In the genomic region with DNA sequence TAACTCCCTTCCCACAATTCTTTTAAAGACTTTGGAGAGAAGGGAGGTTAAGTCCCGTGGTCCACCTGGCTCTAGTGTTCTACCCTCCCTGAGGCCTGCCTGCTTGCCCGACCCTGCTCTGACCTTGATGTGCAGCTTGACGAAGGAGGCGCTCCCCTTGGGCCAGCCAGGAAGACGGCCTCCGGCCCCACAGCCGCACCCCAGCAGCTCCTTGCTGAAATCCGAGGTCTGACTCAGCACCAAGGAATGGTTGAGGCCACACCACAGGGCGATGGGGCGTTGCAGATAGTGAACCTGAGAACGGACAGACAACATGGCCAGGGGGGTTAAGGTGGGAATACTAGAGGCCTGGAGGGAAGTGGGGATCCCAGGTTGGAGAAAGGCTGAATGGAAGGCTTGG, we compare ENCODE assay signal across 8 mouse cellular contexts. TPM values are rescaled to one million over a fixed set of nuclear protein-coding genes. Genes with fewer than 3 reads are reported as not detected.
A peak's percentile ranks its signal among the peaks of the same experiment; 100 is the strongest.
DNase-seq lines count a peak whose midpoint lies in the region; ATAC-seq lines count a peak whose summit lies in the region.

Pcolce (minus strand) TSS at position 235 of the 400 bp plus-strand sequence.

- peak within 1 kb of the TSS; percentile 8; the same call in 1 of the 2 replicates for H3K9ac ChIP-seq in heart, embryonic 11.5 days (ENCODE audit: low read depth, low read length)
- H3K9ac ChIP-seq in midbrain, embryonic 16.5 days (ENCODE audit: low read depth, low read length), result no peak within 1 kb of the TSS

- WGBS in heart, embryonic 11.5 days (ENCODE audit: insufficient replicate concordance), result 30% methylated on average over 11 of the region's 11 CpGs
- 68% methylated on average over 11 of the region's 11 CpGs for WGBS in midbrain, embryonic 16.5 days

- H3K4me1 ChIP-seq in brown adipose tissue, adult 24 weeks (ENCODE audit: control insufficient read depth, insufficient read depth, insufficient read length, low read length), result peaks cover 20% of the 10 kb centered on the region
- peaks cover 34% of the 10 kb centered on the region for H3K4me1 ChIP-seq in heart, embryonic 11.5 days (ENCODE audit: control insufficient read depth, insufficient read depth, low read length)
- no peaks in the 10 kb centered on the region; the same call in 1 of the 2 replicates for H3K4me1 ChIP-seq in midbrain, embryonic 16.5 days (ENCODE audit: control insufficient read depth, insufficient read depth, low read length)

- no peak for DNase-seq in layer of hippocampus, postnatal 10 days (ENCODE audit: low spot score in 2 of 2)
- no peak for DNase-seq in layer of hippocampus, adult 11-12 months (ENCODE audit: low spot score)
- DNase-seq in left cerebral cortex, postnatal 4 days, result no peak
- DNase-seq in retina, postnatal 1 day, result no peak

- no peaks in the 10 kb centered on the region for H3K9me3 ChIP-seq in heart, embryonic 11.5 days (replicated peaks; ENCODE audit: control insufficient read depth, low read length)
- no peaks in the 10 kb centered on the region for H3K9me3 ChIP-seq in midbrain, embryonic 16.5 days (replicated peaks; ENCODE audit: control insufficient read depth, low read length, poor library complexity, severe bottlenecking)

- H3K4me2 ChIP-seq in heart, embryonic 11.5 days, result no peak within 1 kb of the TSS
- no peak within 1 kb of the TSS for H3K4me2 ChIP-seq in midbrain, embryonic 16.5 days (ENCODE audit: low read length)

- no peak within 1 kb of the TSS for H3K4me3 ChIP-seq in brown adipose tissue, adult 24 weeks (ENCODE audit: insufficient read depth, low read depth, low read length)
- no peak within 1 kb of the TSS for H3K4me3 ChIP-seq in heart, embryonic 11.5 days (ENCODE audit: low read depth, low read length)
- H3K4me3 ChIP-seq in midbrain, embryonic 16.5 days (ENCODE audit: low read depth, low read length), result no peak within 1 kb of the TSS

- H3K36me3 ChIP-seq in heart, embryonic 11.5 days (ENCODE audit: control insufficient read depth, insufficient read depth, low read length), result no peaks in the 10 kb centered on the region
- H3K36me3 ChIP-seq in midbrain, embryonic 16.5 days (ENCODE audit: control insufficient read depth, insufficient read depth, low read length), result no peaks in the 10 kb centered on the region

- 0 out of 2 replicates have a peak, but pooled peaks cover 2% of the 10 kb centered on the region for H3K27me3 ChIP-seq in heart, embryonic 11.5 days (ENCODE audit: control insufficient read depth, insufficient read depth, low read length)
- H3K27me3 ChIP-seq in midbrain, embryonic 16.5 days (ENCODE audit: control insufficient read depth, insufficient read depth, low read depth, low read length), result peaks cover 7% of the 10 kb centered on the region

- intact Hi-C loops in left cerebral cortex, postnatal 4 days (cut with DNase I), result no loop called here

- peak within 1 kb of the TSS; percentile 71 for H3K27ac ChIP-seq in brown adipose tissue, adult 24 weeks (replicated peaks; ENCODE audit: low read depth, low read length)
- H3K27ac ChIP-seq in heart, embryonic 11.5 days (ENCODE audit: low read depth, low read length), result no peak within 1 kb of the TSS
- no peak within 1 kb of the TSS for H3K27ac ChIP-seq in midbrain, embryonic 16.5 days (ENCODE audit: low read length)

- no peak for ATAC-seq in heart, embryonic 11.5 days (replicated peaks; ENCODE audit: insufficient number of reproducible peaks, low FRiP score, low TSS enrichment)
- ATAC-seq in midbrain, embryonic 16.5 days, result no peak
- no peak for ATAC-seq in granulocyte monocyte progenitor cell, adult 5-6 weeks (replicated peaks; ENCODE audit: poor library complexity, severe bottlenecking)

RNA-seq across cellular contexts. Expression of gene Pcolce, which starts in this region (rescaled TPM):
- 10 to 100 TPM; 10.7 to 12.0 TPM for total RNA-seq in layer of hippocampus, postnatal 10 days (2021)
- 66.8 and 89.9 TPM in 2 replicates for polyA plus RNA-seq in brown adipose tissue, adult 24 weeks (2012; ENCODE audit: insufficient read depth, insufficient read length, missing spikeins)
- 120 and 134 TPM in 2 replicates for polyA plus RNA-seq in heart, embryonic 11.5 days (2014; fragmentation: Nextera tagmentation; extraction: Ambion mirVana)
- 10 to 100 TPM; 12.6 to 15.1 TPM for total RNA-seq in left cerebral cortex, postnatal 4 days (2021)
- polyA plus RNA-seq in midbrain, embryonic 16.5 days (2015; fragmentation: Nextera tagmentation; extraction: Ambion mirVana), result 11.9 and 13.3 TPM in 2 replicates
- not detected in 2 replicates for total RNA-seq in granulocyte monocyte progenitor cell, adult 5-6 weeks (2014; fragmentation: Nextera tagmentation)
- 0.62 TPM in 1 of 2 replicates, not detected in the other for total RNA-seq in granulocyte monocyte progenitor cell, adult 5-6 weeks (2017)

Comparison
In these comparisons a context has a peak if more than half of its experiments do, and no peak if none do; other contexts are left out.
1. RNA of gene Pcolce (total RNA-seq): 12.6 to 15.1 TPM in left cerebral cortex, postnatal 4 days and 10.7 to 12.0 TPM in layer of hippocampus, postnatal 10 days; 0.62 TPM in granulocyte monocyte progenitor cell, adult 5-6 weeks; every median in the first group is over 4 times any median in the second.